Mouse (Mus musculus) central nervous system, embryonic 14 days (tissue): Measurements from ENCODE around the gene Gm7247. TPM values are rescaled to one million over a fixed set of nuclear protein-coding genes. Genes with fewer than 3 reads are reported as not detected.

ENCODE experiments used
- polyA plus RNA-seq: library from polyadenylated mRNA; depleted of rRNA; stranded (reverse); fragments of >200 nt; gene quantifications from 2 replicates; pipeline ENCODE4 v1.2.3, GENCODE M21; 2012; rRNA removed

The Gm7247 gene
- polyA plus RNA-seq, result not detected in 2 replicates

DNA sequence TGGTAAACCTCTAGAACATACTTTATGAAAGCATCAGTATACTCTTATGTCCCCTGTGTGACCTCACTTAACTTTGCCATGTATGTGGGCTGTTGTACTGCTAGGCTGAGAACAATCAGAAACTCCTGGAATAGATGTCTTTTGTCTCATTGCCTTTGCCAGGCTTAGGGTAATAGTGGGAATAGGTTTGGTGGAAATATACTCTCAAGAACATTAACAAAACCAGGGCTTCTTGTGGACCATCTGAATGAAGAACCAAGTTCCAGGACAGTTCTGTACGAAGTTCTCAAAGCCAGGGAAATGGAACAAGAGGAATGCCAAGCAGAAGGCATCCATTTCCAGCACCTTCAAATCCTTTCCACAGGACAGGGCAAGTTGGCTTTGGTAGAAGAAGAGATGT, at the start of gene Gm7247:
Gm7247 (plus strand) TSS at position 301 of the 400 bp plus-strand sequence.

DNA sequence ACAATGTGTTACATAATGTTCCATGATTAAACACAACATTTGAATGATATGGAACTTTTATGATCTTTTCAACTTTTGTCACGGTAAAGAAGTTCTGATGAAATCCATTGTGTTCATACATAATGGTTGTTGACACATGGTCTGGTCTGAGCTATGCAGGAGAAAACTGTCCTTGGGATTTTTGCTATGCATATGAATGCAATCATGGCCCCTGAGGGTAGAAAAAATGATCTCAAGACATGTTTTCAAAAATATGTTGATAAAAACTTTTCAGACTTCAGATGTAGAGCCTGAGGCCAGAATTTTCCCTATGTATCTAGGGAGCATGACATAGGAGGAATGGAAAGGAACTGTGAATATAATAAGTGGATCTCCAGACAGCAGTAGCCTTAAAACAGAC, 49.0 kb downstream of the Gm7247 start, which contains the start of gene Vmn2r88:
Vmn2r88 (plus strand) TSS at position 301 of the 400 bp plus-strand sequence.

DNA sequence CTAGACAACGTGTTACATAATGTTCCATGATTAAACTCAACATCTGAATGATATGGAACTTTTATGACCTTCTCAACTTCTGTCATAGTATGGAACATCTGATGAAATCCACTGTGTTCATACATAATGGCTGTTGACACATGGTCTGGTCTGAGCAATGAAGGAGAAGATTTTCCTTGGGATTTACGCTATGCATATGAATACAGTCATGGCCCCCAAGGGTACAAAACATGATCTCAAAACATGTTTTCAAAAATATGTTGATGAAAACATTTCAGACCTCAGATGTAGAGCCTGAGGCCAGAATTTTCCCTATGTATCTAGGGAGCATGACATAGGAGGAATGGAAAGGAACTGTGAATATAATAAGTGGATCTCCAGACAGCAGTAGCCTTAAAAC, 90.0 kb downstream of the Gm7247 start, which contains the start of gene Vmn2r89:
Vmn2r89 (plus strand) TSS at position 301 of the 400 bp plus-strand sequence.

DNA sequence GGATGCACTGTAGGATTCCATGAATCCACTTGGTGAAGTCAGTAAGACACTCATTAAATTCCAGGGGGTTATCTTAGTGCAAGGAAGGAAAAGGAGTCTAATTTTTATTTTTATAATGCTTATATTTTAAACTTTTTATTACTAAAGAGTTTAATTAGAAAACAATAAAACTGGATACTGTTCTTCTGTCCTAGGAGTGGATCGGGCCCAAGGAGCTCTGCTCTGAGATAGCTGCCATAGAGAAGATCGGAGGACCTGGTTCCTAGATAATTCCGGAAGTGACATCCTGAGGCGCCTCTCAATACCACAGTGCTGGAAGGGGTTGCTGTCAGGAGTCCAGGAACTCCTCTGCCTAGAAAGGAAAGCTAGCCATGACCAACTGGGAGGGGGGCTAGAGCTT, 190.9 kb downstream of the Gm7247 start, which contains the start of gene Gm5622:
Gm5622 (plus strand) TSS at position 301 of the 400 bp plus-strand sequence.

DNA sequence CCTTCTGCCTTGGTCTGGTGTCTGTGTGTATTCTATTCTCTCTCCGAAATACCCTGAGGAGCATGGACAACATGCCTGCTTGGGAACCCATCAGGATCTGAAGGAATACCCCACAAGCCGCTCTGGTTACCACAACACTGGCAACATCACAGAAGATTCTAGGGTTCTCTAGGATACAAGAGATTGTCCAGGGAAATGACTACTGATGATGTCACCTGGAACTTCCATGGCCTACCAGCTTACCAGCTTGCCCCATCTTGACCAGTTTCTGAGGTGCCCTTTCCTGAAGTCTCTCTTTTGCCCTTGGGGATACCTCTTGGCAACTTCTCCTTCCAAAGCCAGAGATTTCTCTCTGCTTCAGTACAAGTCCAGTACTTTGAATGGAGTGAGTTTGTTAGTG, 212.4 kb downstream of the Gm7247 start, which contains the start of gene Gm17175:
Gm17175 (minus strand) TSS at position 101 of the 400 bp plus-strand sequence.

DNA sequence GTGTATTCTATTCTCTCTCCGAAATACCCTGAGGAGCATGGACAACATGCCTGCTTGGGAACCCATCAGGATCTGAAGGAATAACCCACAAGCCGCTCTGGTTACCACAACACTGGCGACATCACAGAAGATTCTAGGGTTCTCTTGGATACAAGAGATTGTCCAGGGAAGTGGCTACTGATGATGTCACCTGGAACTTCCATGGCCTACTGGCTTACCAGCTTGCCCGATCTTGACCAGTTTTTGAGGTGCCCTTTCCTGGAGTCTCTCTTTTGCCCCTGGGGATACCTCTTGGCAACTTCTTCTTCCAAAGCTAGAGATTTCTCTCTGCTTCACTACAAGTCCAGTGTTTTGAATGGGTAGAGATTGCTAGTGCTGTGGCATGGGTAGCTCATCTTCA, 230.5 kb downstream of the Gm7247 start, which contains the start of gene Gm17174:
Gm17174 (minus strand) TSS at position 101 of the 400 bp plus-strand sequence.

DNA sequence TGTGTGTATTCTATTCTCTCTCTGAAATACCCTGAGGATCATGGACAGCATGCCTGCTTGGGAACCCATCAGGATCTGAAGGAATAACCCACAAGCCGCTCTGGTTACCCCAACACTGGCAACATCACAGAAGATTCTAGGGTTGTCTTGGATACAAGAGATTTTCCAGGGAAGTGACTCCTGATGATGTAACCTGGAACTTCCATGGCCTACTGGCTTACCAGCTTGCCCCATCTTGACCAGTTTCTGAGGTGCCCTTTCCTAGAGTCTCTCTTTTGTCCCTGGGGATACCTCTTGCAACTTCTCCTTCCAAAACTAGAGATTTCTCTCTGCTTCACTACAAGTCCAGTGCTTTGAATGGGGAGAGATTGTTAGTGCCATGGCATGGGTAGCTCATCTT, 249.7 kb downstream of the Gm7247 start, which contains the start of gene Gm17078:
Gm17078 (minus strand) TSS at position 101 of the 400 bp plus-strand sequence.

Other genes starting within 250 kb of the Gm7247 start
- not detected in 2 replicates for gene Eddm3b, start 247.3 kb upstream of the Gm7247 start, polyA plus RNA-seq
- 0.35 and 0.66 TPM in 2 replicates for gene Rnase6, start 237.8 kb upstream of the Gm7247 start, polyA plus RNA-seq
- 0.25 and 0.31 TPM in 2 replicates for gene Rnase1, start 215.0 kb upstream of the Gm7247 start, polyA plus RNA-seq
- gene Rnase2b, start 199.5 kb upstream of the Gm7247 start, polyA plus RNA-seq, result not detected in 2 replicates
- not detected in 2 replicates for gene Ang2, start 162.6 kb upstream of the Gm7247 start, polyA plus RNA-seq
- gene Ear14, start 158.4 kb upstream of the Gm7247 start, polyA plus RNA-seq, result not detected in 2 replicates
- gene Rnase2a, start 105.6 kb upstream of the Gm7247 start, polyA plus RNA-seq, result not detected in 2 replicates
- not detected in 2 replicates for gene Vmn2r88, start 49.1 kb downstream of the Gm7247 start, polyA plus RNA-seq
- gene Vmn2r89, start 90.1 kb downstream of the Gm7247 start, polyA plus RNA-seq, result not detected in 2 replicates
- gene Gm5622, start 191.0 kb downstream of the Gm7247 start, polyA plus RNA-seq, result not detected in 2 replicates
- not detected in 2 replicates for gene Gm17175, start 212.3 kb downstream of the Gm7247 start, polyA plus RNA-seq
- not detected in 2 replicates for gene Gm17174, start 230.4 kb downstream of the Gm7247 start, polyA plus RNA-seq
- gene Gm17078, start 249.6 kb downstream of the Gm7247 start, polyA plus RNA-seq, result not detected in 2 replicates